Mouse (Mus musculus) heart, postnatal 0 days (tissue): ENCODE measurements around the gene Bmp10. TPM values are rescaled to one million over a fixed set of nuclear protein-coding genes. Genes with fewer than 3 reads are reported as not detected.

Experiments
- ATAC-seq: fragments of 200-750 bp; cut with Nextera tagmentation; 2 replicates; pipeline ENCODE4 v1.8.0; 2017; ENCODE audit warnings: low read depth, moderate number of reproducible peaks, moderate library complexity; ENCODE audit not compliant: insufficient read depth
- DNase-seq: peaks from one replicate; pipeline ENCODE4 v3.0.0-alpha.2; 2016; ENCODE audit warnings: low spot score
- H3K27ac ChIP-seq: fragments of 300-500 bp; sonication (generic); 2 replicates; pipeline ENCODE4 v1.5.1; 2014; ENCODE audit warnings: low read depth, mild to moderate bottlenecking
- H3K27me3 ChIP-seq: fragments of 300-500 bp; sonication (generic); 2 replicates; pipeline ENCODE4 v1.6.1; 2014; ENCODE audit warnings: low read length, mixed read lengths; ENCODE audit not compliant: control insufficient read depth, insufficient read depth
- H3K36me3 ChIP-seq: fragments of 300-500 bp; sonication (generic); replicated peaks from 2 replicates; pipeline ENCODE4 v1.6.1; 2014; ENCODE audit warnings: low read length, mixed read lengths; ENCODE audit not compliant: control insufficient read depth, insufficient read depth
- H3K4me1 ChIP-seq: fragments of 300-500 bp; sonication (generic); 2 replicates; pipeline ENCODE4 v1.6.1; 2014; ENCODE audit warnings: antibody characterized with exemption; ENCODE audit not compliant: control insufficient read depth, insufficient read depth
- H3K4me2 ChIP-seq: fragments of 300-500 bp; sonication (generic); 2 replicates; pipeline ENCODE4 v1.6.1; 2014; ENCODE audit warnings: low read depth, mild to moderate bottlenecking, low read length, moderate library complexity
- H3K4me3 ChIP-seq: fragments of 300-500 bp; sonication (generic); 2 replicates; pipeline ENCODE4 v1.5.1; 2014; ENCODE audit warnings: low read depth, low read length
- H3K9ac ChIP-seq: fragments of 300-500 bp; sonication (generic); replicated peaks from 2 replicates; pipeline ENCODE4 v1.6.1; 2014; ENCODE audit warnings: low read depth, low read length, mixed read lengths
- H3K9me3 ChIP-seq: fragments of 300-500 bp; sonication (generic); replicated peaks from 2 replicates; pipeline ENCODE4 v1.6.1; 2016; ENCODE audit warnings: low read length; ENCODE audit not compliant: control insufficient read depth
- CTCF ChIP-seq: IDR thresholded peaks from 2 replicates; pipeline ENCODE4 v1.5.1; 2016; ENCODE audit warnings: antibody characterized with exemption, control low read depth, low read depth
- EP300 ChIP-seq: IDR thresholded peaks from 2 replicates; pipeline ENCODE4 v1.6.1; 2016; ENCODE audit warnings: antibody characterized with exemption, low read depth
- WGBS: fragments of 180-500 bp; shearing (Covaris S2); extraction: QIAGEN DNeasy Blood & Tissue Kit; methylation state at CpG from one replicate; pipeline ENCODE4 v1.1.7; 2014; 5-methylcytosine and 5-hydroxymethylcytosine counted together
- polyA plus RNA-seq: library from polyadenylated mRNA; unstranded; fragments of >200 nt; fragmentation: Nextera tagmentation; extraction: Ambion mirVana; gene quantifications from 2 replicates; pipeline ENCODE4 v1.2.1, GENCODE M21; 2015
- total RNA-seq: library from RNA; depleted of rRNA; stranded (reverse); fragments of >200 nt; gene quantifications from 2 replicates; pipeline ENCODE4 v1.2.3, GENCODE M21; 2014; ENCODE audit warnings: low replicate concordance

The Bmp10 gene
- total and polyA plus RNA-seq, 2 experiments from 2014 or later = 6.0 to 30.0 TPM

GRCm38 (mm10) chr6:87426954-87427353 is 1.8 kb upstream of the Bmp10 start:
- Histone ChIP-seq H3K4me1 (peaks cover 20% of the 10 kb centered on the region), H3K4me2 (no peak overlapping the region), H3K27me3 (peaks cover 69% of the 10 kb centered on the region), H3K4me3 (no peak overlapping the region), H3K27ac (no peak overlapping the region), H3K36me3 (no peaks in the 10 kb centered on the region), H3K9ac (no peak overlapping the region), H3K9me3 (no peaks in the 10 kb centered on the region)
- 43% methylated on average over 5 of the region's 5 CpGs for WGBS
- no peak for DNase-seq
- no peak for ATAC-seq
- TF ChIP-seq EP300 = no peak
- TF ChIP-seq CTCF = no peak

DNA sequence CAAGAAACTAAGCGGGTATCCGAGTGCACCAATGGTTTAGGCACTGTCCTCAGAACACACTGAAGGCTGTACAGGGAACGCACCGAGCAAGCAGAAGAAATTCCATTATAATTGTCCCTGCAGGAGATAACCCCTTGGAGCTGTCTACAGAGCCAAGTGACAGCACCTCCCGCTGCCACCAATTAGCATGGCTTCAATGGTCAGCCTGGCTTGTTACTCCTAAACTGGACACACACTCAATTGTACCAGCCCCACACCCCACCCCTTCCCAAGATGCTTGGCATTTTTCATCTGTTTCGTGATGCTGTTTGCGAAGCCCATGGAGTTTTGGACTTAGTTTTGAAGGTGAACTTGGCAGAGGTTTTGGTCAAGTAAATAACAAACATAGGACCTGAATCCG is 1.2 kb upstream of the Bmp10 start:
- Histone ChIP-seq H3K9me3 (no peaks in the 10 kb centered on the region), H3K27ac (no peak overlapping the region), H3K27me3 (peaks cover 70% of the 10 kb centered on the region), H3K36me3 (no peaks in the 10 kb centered on the region), H3K4me2 (no peak overlapping the region), H3K4me3 (no peak overlapping the region), H3K9ac (no peak overlapping the region), H3K4me1 (peaks cover 14% of the 10 kb centered on the region)
- no peak for DNase-seq
- WGBS = 36% methylated on average over 8 of the region's 8 CpGs
- no peak for ATAC-seq
- TF ChIP-seq CTCF = no peak
- TF ChIP-seq EP300 = no peak

DNA sequence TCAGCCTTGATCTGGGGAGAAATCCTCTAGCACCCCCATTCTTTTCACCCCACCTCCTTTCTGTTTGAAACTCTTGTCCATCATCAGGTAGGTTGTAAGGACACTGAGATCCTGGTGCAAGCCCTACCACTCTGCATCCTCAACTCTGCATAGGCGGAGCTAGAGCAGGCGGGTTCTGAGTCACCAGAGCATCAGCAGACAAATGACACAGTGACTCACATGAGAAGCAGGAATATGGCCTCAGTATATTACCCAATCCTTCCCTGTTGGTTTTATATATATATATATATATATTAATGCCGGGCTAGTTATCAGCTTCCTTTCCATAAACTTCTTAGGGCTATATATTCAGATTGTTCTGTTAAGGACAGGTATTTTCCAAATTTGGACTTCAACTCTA is 7.0 kb downstream of the Bmp10 start:
- ATAC-seq = no peak
- 88% methylated on average over 3 of the region's 3 CpGs for WGBS
- Histone ChIP-seq H3K4me1 (peaks cover 4% of the 10 kb centered on the region; the same call in 1 of the 2 replicates), H3K4me3 (no peak overlapping the region), H3K9ac (no peak overlapping the region), H3K36me3 (no peaks in the 10 kb centered on the region), H3K27me3 (peaks cover 61% of the 10 kb centered on the region), H3K9me3 (no peaks in the 10 kb centered on the region), H3K4me2 (no peak overlapping the region), H3K27ac (no peak overlapping the region)
- DNase-seq = no peak
- TF ChIP-seq EP300 (no peak), CTCF (no peak)

DNA sequence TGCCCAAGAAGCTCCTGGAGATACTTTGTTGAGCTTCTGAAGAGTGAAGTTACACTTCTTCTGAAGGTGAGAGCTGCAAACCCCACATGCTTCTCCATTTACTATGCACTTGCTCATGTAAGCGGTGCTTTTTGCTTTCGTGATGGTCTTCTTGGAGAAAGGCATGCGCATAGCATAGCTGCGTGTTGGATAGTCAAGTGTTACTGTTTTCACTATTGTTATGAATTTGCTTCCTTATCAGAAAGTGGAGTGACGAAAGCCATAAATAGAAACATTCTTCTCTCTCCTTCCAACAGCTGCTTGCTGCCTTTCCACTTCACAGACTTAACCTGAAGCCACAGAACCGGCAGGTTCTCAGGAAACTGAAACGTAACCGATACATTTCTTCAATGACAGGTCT is 8.0 kb downstream of the Bmp10 start:
- Histone ChIP-seq H3K4me3 (0 out of 2 replicates have a peak overlapping the region, but pooled peaks have one; percentile 2), H3K9ac (no peak overlapping the region), H3K4me1 (peaks cover 4% of the 10 kb centered on the region; the same call in 1 of the 2 replicates), H3K4me2 (peak overlapping the region; percentile 34), H3K27ac (no peak overlapping the region), H3K9me3 (no peaks in the 10 kb centered on the region), H3K36me3 (no peaks in the 10 kb centered on the region), H3K27me3 (peaks cover 61% of the 10 kb centered on the region)
- WGBS = 32% methylated on average over 8 of the region's 8 CpGs
- no peak for ATAC-seq
- no peak for TF ChIP-seq CTCF
- no peak for TF ChIP-seq EP300
- DNase-seq = peak; percentile 57

- no peak overlapping the region for H3K4me2 ChIP-seq
- peak; percentile 55; the same call in 1 of the 2 replicates for ATAC-seq
- no peaks in the 10 kb centered on the region; the same call in 1 of the 2 replicates for H3K4me1 ChIP-seq
- H3K9ac ChIP-seq = no peak overlapping the region
- TF ChIP-seq CTCF (no peak), EP300 (peak; percentile 54; the same call in 1 of the 2 replicates)
- WGBS = 22% methylated on average over 11 of the region's 11 CpGs
- H3K27ac ChIP-seq = no peak overlapping the region
- no peaks in the 10 kb centered on the region for H3K36me3 ChIP-seq
- H3K9me3 ChIP-seq = no peaks in the 10 kb centered on the region
- DNase-seq = no peak
- no peak overlapping the region for H3K4me3 ChIP-seq
- H3K27me3 ChIP-seq = peaks cover 66% of the 10 kb centered on the region
These were observed 14.5 kb downstream of the Bmp10 start for GRCm38 (mm10) chr6:87443253-87443652.

DNA sequence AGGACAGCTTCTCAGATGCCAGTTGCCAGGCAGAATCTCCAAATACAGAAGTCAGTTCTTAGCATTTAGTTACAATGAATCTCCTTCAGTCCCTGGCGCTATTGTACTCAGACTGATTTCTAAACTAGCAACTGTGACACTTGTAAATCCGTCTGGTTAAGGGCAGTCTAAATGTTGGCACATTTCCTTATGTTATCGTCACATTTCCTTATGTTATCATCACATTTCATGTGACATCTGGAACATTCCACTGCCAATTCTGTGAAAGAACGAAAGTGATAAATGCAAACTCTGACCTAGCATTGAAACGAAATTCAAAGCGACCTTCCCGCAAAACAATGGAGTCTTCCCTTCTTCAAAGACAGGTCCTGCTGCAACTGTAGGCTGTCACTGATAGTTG is 16.4 kb downstream of the Bmp10 start:
- H3K27ac ChIP-seq = no peak overlapping the region
- no peaks in the 10 kb centered on the region for H3K36me3 ChIP-seq
- ATAC-seq (no peak), DNase-seq (no peak)
- no peak overlapping the region for H3K4me2 ChIP-seq
- no peaks in the 10 kb centered on the region; the same call in 1 of the 2 replicates for H3K4me1 ChIP-seq
- no peak overlapping the region for H3K4me3 ChIP-seq
- WGBS = 47% methylated on average over 7 of the region's 7 CpGs
- TF ChIP-seq EP300 (no peak), CTCF (no peak)
- H3K9ac ChIP-seq = no peak overlapping the region
- no peaks in the 10 kb centered on the region for H3K9me3 ChIP-seq
- peaks cover 72% of the 10 kb centered on the region for H3K27me3 ChIP-seq
